Mouse (Mus musculus) C2C12 (cell line): Measurements from ENCODE around the gene Wfikkn1.

Experiments
- CTCF ChIP-seq: IDR thresholded peaks from one replicate; pipeline ENCODE4 v1.5.1; 2011; ENCODE audit not compliant: control insufficient read depth, insufficient read depth, insufficient read length
- FOSL1 ChIP-seq: IDR thresholded peaks from one replicate; pipeline ENCODE4 v1.8.0; 2011; ENCODE audit warnings: mild to moderate bottlenecking, low read length; ENCODE audit not compliant: poor library complexity, insufficient read depth, severe bottlenecking
- MYOD1 ChIP-seq: IDR thresholded peaks from one replicate; pipeline ENCODE4 v1.6.1; 2011; ENCODE audit warnings: low read depth; ENCODE audit not compliant: control insufficient read depth, insufficient read length
- MYOG ChIP-seq: IDR thresholded peaks from one replicate; pipeline ENCODE4 v1.6.1; 2011; ENCODE audit not compliant: control insufficient read depth, insufficient read length; ENCODE audit errors: extremely low read depth
- USF1 ChIP-seq: IDR thresholded peaks from one replicate; pipeline ENCODE4 v1.6.1; 2011; ENCODE audit warnings: low read depth, mild to moderate bottlenecking, control low read depth, moderate library complexity

GRCm38 (mm10) chr17:25886806-25887205 is 6.1 kb upstream of the Wfikkn1 start:
- TF ChIP-seq CTCF (no peak), FOSL1 (no peak), USF1 (no peak), MYOG (no peak), MYOD1 (no peak)
